ENCODE assay signal across 11 mouse cellular contexts in the genomic region with DNA sequence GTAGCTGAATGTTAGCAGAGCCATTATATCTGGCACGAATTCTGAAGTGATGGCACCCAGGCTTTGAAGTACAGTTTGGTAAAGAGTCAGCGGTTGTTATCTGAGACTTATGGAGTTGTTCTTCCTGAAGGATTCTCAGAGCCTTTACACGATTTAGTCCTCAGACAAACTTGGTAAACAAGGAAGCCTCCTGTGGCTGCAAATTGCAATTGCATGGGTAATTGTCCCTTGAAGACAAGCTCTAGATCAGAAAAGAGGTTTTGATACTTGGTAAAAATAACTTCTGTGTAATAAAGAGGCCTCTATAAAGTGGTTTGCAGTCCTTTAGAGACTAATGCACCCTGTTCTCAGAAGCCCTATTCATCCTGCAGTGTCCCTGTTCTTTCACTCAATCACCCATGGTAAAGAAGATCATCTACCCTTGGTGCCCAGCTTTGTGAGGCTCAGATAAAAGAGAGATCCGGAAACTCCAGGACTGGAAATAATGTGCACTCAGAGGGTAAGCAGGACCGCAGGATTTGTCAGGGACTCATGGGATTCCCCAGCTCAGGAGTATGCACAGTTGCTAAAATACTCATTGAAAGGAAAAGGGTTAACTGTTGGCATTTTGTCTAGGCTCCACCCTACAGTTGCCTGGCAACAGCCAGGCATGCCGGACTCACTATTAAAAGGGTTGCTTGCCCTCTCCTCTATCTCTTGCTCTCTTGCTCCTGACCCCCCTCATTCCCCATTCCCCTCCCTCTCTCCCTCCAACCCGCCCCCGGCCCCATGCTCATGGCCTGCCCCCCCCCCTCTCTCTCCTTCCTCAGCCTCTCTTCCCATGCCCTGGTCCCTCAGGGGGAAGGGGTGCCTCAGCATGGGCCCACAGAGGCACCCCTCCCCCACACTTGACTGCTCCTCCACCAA. TPM values are rescaled to one million over a fixed set of nuclear protein-coding genes. Genes with fewer than 3 reads are reported as not detected.
DNase-seq lines count a peak whose midpoint lies in the region; ATAC-seq and TF ChIP-seq lines count a peak whose summit lies in the region.
"Had no signal": no experiment of that assay in that cellular context is flagged by ENCODE, and none has a peak within 500 bp of the region (broad histone marks: within the 10 kb centered on the region; RNA-seq: fewer than 3 reads in every experiment).

No protein-coding gene starts in this region.

- no peak overlapping the region for H3K9ac ChIP-seq in kidney, postnatal 0 days (ENCODE audit: low read depth, low read length)
- no peak overlapping the region for H3K9ac ChIP-seq in hindbrain, embryonic 13.5 days
- no peak overlapping the region for H3K9ac ChIP-seq in neural tube, embryonic 11.5 days (ENCODE audit: low read length)

- WGBS in kidney, postnatal 0 days, result 31% methylated on average over 8 of the region's 8 CpGs
- 30% methylated on average over 8 of the region's 8 CpGs for WGBS in kidney, adult 2 months
- WGBS in hindbrain, embryonic 13.5 days, result 25% methylated on average over 8 of the region's 8 CpGs
- 28% methylated on average over 8 of the region's 8 CpGs for WGBS in neural tube, embryonic 11.5 days

- peak overlapping the region; percentile 37 for H3K4me2 ChIP-seq in kidney, postnatal 0 days (ENCODE audit: low read length)
- H3K4me2 ChIP-seq in hindbrain, embryonic 13.5 days, result peak overlapping the region; percentile 25; the same call in 1 of the 2 replicates
- H3K4me2 ChIP-seq in neural tube, embryonic 11.5 days (ENCODE audit: low read depth), result 0 out of 2 replicates have a peak overlapping the region, but pooled peaks have one; percentile 2

- ATAC-seq in kidney, postnatal 0 days (replicated peaks; ENCODE audit: low FRiP score, low read depth), result peak; percentile 17
- peak; percentile 73 for ATAC-seq in hindbrain, embryonic 13.5 days (ENCODE audit: low FRiP score)
- ATAC-seq in neural tube, embryonic 11.5 days (ENCODE audit: insufficient read depth, low FRiP score, low TSS enrichment), result peak; percentile 88

- H3K4me3 ChIP-seq in kidney, postnatal 0 days (replicated peaks; ENCODE audit: low read depth, low read length), result no peak overlapping the region
- no peak overlapping the region for H3K4me3 ChIP-seq in kidney, adult 2 months (ENCODE audit: insufficient read depth, low read depth, low read length)
- H3K4me3 ChIP-seq in hindbrain, embryonic 13.5 days, result no peak overlapping the region
- H3K4me3 ChIP-seq in neural tube, embryonic 11.5 days (ENCODE audit: low read depth, low read length), result no peak overlapping the region

- TF ChIP-seq CTCF in kidney, postnatal 0 days (IDR thresholded peaks at IDR 0.05; ENCODE audit: low read depth), result peak; percentile 44
- TF ChIP-seq CTCF in kidney, adult 2 months (conservative IDR thresholded peaks at IDR 0.05; ENCODE audit: insufficient read depth, insufficient read length, low read depth, low read length), result no peak

- H3K9me3 ChIP-seq in kidney, postnatal 0 days (replicated peaks; ENCODE audit: low read length), result no peaks in the 10 kb centered on the region
- H3K9me3 ChIP-seq in hindbrain, embryonic 13.5 days, result no peaks in the 10 kb centered on the region
- H3K9me3 ChIP-seq in neural tube, embryonic 11.5 days (ENCODE audit: control insufficient read depth, low read length), result no peaks in the 10 kb centered on the region

- DNase-seq in kidney, postnatal 0 days (ENCODE audit: low spot score), result peak; percentile 63
- DNase-seq in kidney, adult 2 months, result no peak
- peak; percentile 41 for DNase-seq in embryo, embryonic 11.5 days (ENCODE audit: low read depth, low spot score)
- peak; percentile 72 for DNase-seq in neural tube, embryonic 11.5 days (ENCODE audit: low spot score)
- DNase-seq in thymus, postnatal 4 days, result no peak
- DNase-seq in gastrocnemius, postnatal 4 days (ENCODE audit: low spot score in 2 of 2), result no peak
- no peak for DNase-seq in left cerebral cortex, adult 8-10 months (ENCODE audit: low spot score in 2 of 2)
- DNase-seq: cerebellum, adult 18-20 months; kidney, postnatal 36 days had no signal

- no peaks in the 10 kb centered on the region for H3K36me3 ChIP-seq in kidney, postnatal 0 days (ENCODE audit: insufficient read depth, low read length)
- no peaks in the 10 kb centered on the region for H3K36me3 ChIP-seq in kidney, adult 2 months (ENCODE audit: control insufficient read depth, insufficient read depth, low read length)
- H3K36me3 ChIP-seq in hindbrain, embryonic 13.5 days, result no peaks in the 10 kb centered on the region
- no peaks in the 10 kb centered on the region for H3K36me3 ChIP-seq in neural tube, embryonic 11.5 days (ENCODE audit: control insufficient read depth, insufficient read depth, low read length)
- H3K36me3 ChIP-seq: G1E had no signal

- TF ChIP-seq POLR2A in kidney, adult 2 months (IDR thresholded peaks at IDR 0.05; ENCODE audit: low read depth, low read length), result no peak

- 0 out of 2 replicates have a peak overlapping the region, but pooled peaks have one; percentile 19 for H3K27ac ChIP-seq in kidney, postnatal 0 days
- H3K27ac ChIP-seq in kidney, adult 2 months (ENCODE audit: insufficient read depth, low read depth, low read length), result no peak overlapping the region
- H3K27ac ChIP-seq in hindbrain, embryonic 13.5 days, result peak overlapping the region; percentile 66
- peak overlapping the region; percentile 41; the same call in 1 of the 2 replicates for H3K27ac ChIP-seq in neural tube, embryonic 11.5 days (ENCODE audit: low read depth, low read length)

- no peaks in the 10 kb centered on the region for H3K27me3 ChIP-seq in kidney, postnatal 0 days (ENCODE audit: insufficient read depth, low read length)
- no peaks in the 10 kb centered on the region; the same call in 1 of the 2 replicates for H3K27me3 ChIP-seq in kidney, adult 2 months (replicated peaks; ENCODE audit: control insufficient read depth, insufficient read depth, low read length)
- H3K27me3 ChIP-seq in hindbrain, embryonic 13.5 days, result no peaks in the 10 kb centered on the region
- no peaks in the 10 kb centered on the region for H3K27me3 ChIP-seq in neural tube, embryonic 11.5 days (ENCODE audit: control insufficient read depth, insufficient read depth, low read length)

- 0 out of 2 replicates have a peak, but pooled peaks cover 3% of the 10 kb centered on the region for H3K4me1 ChIP-seq in kidney, postnatal 0 days (replicated peaks; ENCODE audit: insufficient read depth, low read length)
- no peaks in the 10 kb centered on the region for H3K4me1 ChIP-seq in kidney, adult 2 months (ENCODE audit: control insufficient read depth, insufficient read depth, low read length)
- peaks cover 8% of the 10 kb centered on the region for H3K4me1 ChIP-seq in hindbrain, embryonic 13.5 days (replicated peaks)
- no peaks in the 10 kb centered on the region for H3K4me1 ChIP-seq in neural tube, embryonic 11.5 days (ENCODE audit: control insufficient read depth, insufficient read depth, low read length)

RNA-seq across cellular contexts. Expression of gene Zfp626, which starts 8.8 kb away (rescaled TPM):
- 1.9 and 2.3 TPM in 2 replicates for polyA plus RNA-seq in kidney, postnatal 0 days (2015; fragmentation: Nextera tagmentation; extraction: Ambion mirVana)
- polyA plus RNA-seq in kidney, adult 2 months (2012; rRNA removed), result 0.62 and 0.88 TPM in 2 replicates
- 1.9 and 2.3 TPM in 2 replicates for polyA plus RNA-seq in hindbrain, embryonic 13.5 days (2015; fragmentation: Nextera tagmentation; extraction: Ambion mirVana)
- polyA plus RNA-seq in neural tube, embryonic 11.5 days (2014; fragmentation: Nextera tagmentation; extraction: Ambion mirVana), result 2.1 and 2.3 TPM in 2 replicates
- 1 to 10 TPM; 4.6 to 6.2 TPM for total RNA-seq in gastrocnemius, postnatal 4 days (2021)
- total RNA-seq in left cerebral cortex, adult 8-10 months (2022), result 10 to 100 TPM in 1 of 4 experiments, 1 to 10 TPM in 3; 9.3 to 11.0 (median 9.5) TPM

RNA-seq across cellular contexts. Expression of gene Zfp59, which starts 40.2 kb away (rescaled TPM):
- polyA plus RNA-seq in kidney, postnatal 0 days (2015; fragmentation: Nextera tagmentation; extraction: Ambion mirVana), result 6.0 and 6.4 TPM in 2 replicates
- 0.67 and 0.86 TPM in 2 replicates for polyA plus RNA-seq in kidney, adult 2 months (2012; rRNA removed)
- polyA plus RNA-seq in hindbrain, embryonic 13.5 days (2015; fragmentation: Nextera tagmentation; extraction: Ambion mirVana), result 10.5 and 11.0 TPM in 2 replicates
- polyA plus RNA-seq in neural tube, embryonic 11.5 days (2014; fragmentation: Nextera tagmentation; extraction: Ambion mirVana), result 11.2 and 12.6 TPM in 2 replicates
- total RNA-seq in gastrocnemius, postnatal 4 days (2021), result 1 to 10 TPM; 2.8 to 3.0 TPM
- total RNA-seq in left cerebral cortex, adult 8-10 months (2022), result 1 to 10 TPM; 4.6 to 5.7 (median 5.3) TPM

RNA-seq across cellular contexts. Expression of gene Zfp607a, which starts 59.2 kb away (rescaled TPM):
- 2.2 and 2.4 TPM in 2 replicates for polyA plus RNA-seq in kidney, postnatal 0 days (2015; fragmentation: Nextera tagmentation; extraction: Ambion mirVana)
- 0.45 and 0.81 TPM in 2 replicates for polyA plus RNA-seq in kidney, adult 2 months (2012; rRNA removed)
- polyA plus RNA-seq in hindbrain, embryonic 13.5 days (2015; fragmentation: Nextera tagmentation; extraction: Ambion mirVana), result 1.4 and 1.6 TPM in 2 replicates
- polyA plus RNA-seq in neural tube, embryonic 11.5 days (2014; fragmentation: Nextera tagmentation; extraction: Ambion mirVana), result 2.1 and 2.4 TPM in 2 replicates
- total RNA-seq in gastrocnemius, postnatal 4 days (2021), result 1 to 10 TPM; 3.5 to 4.3 TPM
- total RNA-seq in left cerebral cortex, adult 8-10 months (2022), result 1 to 10 TPM; 1.7 to 2.3 (median 2.1) TPM

Comparison
In these comparisons a context has a peak if more than half of its experiments do, and no peak if none do; other contexts are left out.
1. DNase-seq: peak in kidney, postnatal 0 days (single experiment), embryo, embryonic 11.5 days (single experiment) and neural tube, embryonic 11.5 days (single experiment); none in kidney, adult 2 months (single experiment), thymus, postnatal 4 days (single experiment), gastrocnemius, postnatal 4 days (0 of 2) and left cerebral cortex, adult 8-10 months (0 of 2).
2. ATAC-seq: peak in every context shown above with its lines; median percentile 88 in neural tube, embryonic 11.5 days; 73 in hindbrain, embryonic 13.5 days; 17 in kidney, postnatal 0 days.
3. Peak in every context shown above with its lines, with median percentiles within 50 percentile points of each other: H3K4me2 ChIP-seq.